Mouse (Mus musculus) thymus, adult 18-20 months (tissue): Measurements from ENCODE around the gene Rrp1.
"Not testable (repeated sequence)": the region's sequence is repeated elsewhere in the genome, so short reads cannot be mapped to it uniquely, and the experiment has no call there.

Experiments
- DNase-seq, 2 experiments: peaks; one replicate each; pipeline ENCODE4 v3.0.0; 2022; ENCODE audit warnings: mixed read lengths in 2 of 2

Gene Rrp1

GRCm38 (mm10) chr10:78372681-78373668 is 39.9 kb downstream of the Rrp1 start:
- DNase-seq = peak in 1 of 2 experiments; percentile 38

GRCm38 (mm10) chr10:78371746-78372145 is 41.1 kb downstream of the Rrp1 start:
- DNase-seq = no peak

- no peak for DNase-seq
These were observed 45.3 kb downstream of the Rrp1 start for GRCm38 (mm10) chr10:78367586-78367985.

- DNase-seq = no peak
These were observed 46.0 kb downstream of the Rrp1 start for GRCm38 (mm10) chr10:78366851-78367312.

GRCm38 (mm10) chr10:78366195-78366834 is 46.5 kb downstream of the Rrp1 start:
- DNase-seq = no peak

GRCm38 (mm10) chr10:78365555-78365954 is 47.3 kb downstream of the Rrp1 start:
- DNase-seq = no peak

GRCm38 (mm10) chr10:78364106-78364505 is 48.7 kb downstream of the Rrp1 start:
- DNase-seq = no peak

- DNase-seq = no peak
These were observed 49.5 kb downstream of the Rrp1 start for GRCm38 (mm10) chr10:78363366-78363765.

GRCm38 (mm10) chr10:78361951-78362350 is 50.9 kb downstream of the Rrp1 start:
- no peak for DNase-seq

GRCm38 (mm10) chr10:78360290-78360711 is 52.5 kb downstream of the Rrp1 start:
- DNase-seq = no peak

GRCm38 (mm10) chr10:78358999-78359398 is 53.8 kb downstream of the Rrp1 start:
- not testable (repeated sequence) for DNase-seq

- DNase-seq = no peak
These were observed 54.6 kb downstream of the Rrp1 start for GRCm38 (mm10) chr10:78358266-78358665.

- DNase-seq = no peak
These were observed 55.1 kb downstream of the Rrp1 start for GRCm38 (mm10) chr10:78357742-78358141.

- no peak for DNase-seq
These were observed 56.8 kb downstream of the Rrp1 start for GRCm38 (mm10) chr10:78355931-78356593.

GRCm38 (mm10) chr10:78353196-78353595 is 59.6 kb downstream of the Rrp1 start:
- no peak for DNase-seq

GRCm38 (mm10) chr10:78352666-78353030 is 60.2 kb downstream of the Rrp1 start:
- DNase-seq = no peak

- DNase-seq = peak; percentile 30 to 33
These were observed 60.8 kb downstream of the Rrp1 start, which contains the start of gene Agpat3 for GRCm38 (mm10) chr10:78351887-78352665. Gene Agpat3, minus strand, starts transcription at chr10:78352489.

GRCm38 (mm10) chr10:78351564-78351886 is 61.3 kb downstream of the Rrp1 start:
- no peak for DNase-seq

GRCm38 (mm10) chr10:78350796-78351556 is 61.9 kb downstream of the Rrp1 start:
- no peak for DNase-seq
